Mouse (Mus musculus) thymus, postnatal 25 days (tissue): ENCODE measurements at regions not wholly inside any gene's neighbourhood (a gene's known extent, or its start where the extent isn't known, plus 50 kb on each side); places are given as distances from the start of the nearest gene placed in this dataset.
A peak's percentile ranks its signal among the peaks of the same experiment; 100 is the strongest.

Experiments
- DNase-seq: peaks from one replicate; pipeline ENCODE4 v3.0.0; 2022

GRCm38 (mm10) chr1:92731353-92732282, 83.0 kb upstream of the Otos start:
- no peak for DNase-seq

- no peak for DNase-seq
These were observed 81.9 kb upstream of the Otos start for GRCm38 (mm10) chr1:92730576-92730975.

GRCm38 (mm10) chr1:92727961-92728360, 79.3 kb upstream of the Otos start:
- no peak for DNase-seq

- DNase-seq = no peak
These were observed 78.7 kb upstream of the Otos start for GRCm38 (mm10) chr1:92727371-92727770.

- no peak for DNase-seq
These were observed 77.7 kb upstream of the Otos start for GRCm38 (mm10) chr1:92726341-92726740.

- no peak for DNase-seq
These were observed 75.5 kb upstream of the Otos start for GRCm38 (mm10) chr1:92724135-92724534.

- DNase-seq = no peak
These were observed 71.9 kb upstream of the Otos start for GRCm38 (mm10) chr1:92720567-92720966.

- DNase-seq = no peak
These were observed 71.2 kb upstream of the Otos start for GRCm38 (mm10) chr1:92719864-92720263.

GRCm38 (mm10) chr1:92718108-92718507, 69.5 kb upstream of the Otos start:
- no peak for DNase-seq

- DNase-seq = no peak
These were observed 66.2 kb upstream of the Otos start for GRCm38 (mm10) chr1:92714725-92715324.

- no peak for DNase-seq
These were observed 63.7 kb upstream of the Otos start for GRCm38 (mm10) chr1:92712366-92712765.

GRCm38 (mm10) chr1:92710321-92710839, 61.7 kb upstream of the Otos start:
- no peak for DNase-seq

- DNase-seq = no peak
These were observed 60.7 kb upstream of the Otos start for GRCm38 (mm10) chr1:92709190-92709850.

GRCm38 (mm10) chr1:92707917-92708897, 59.6 kb upstream of the Otos start:
- DNase-seq = no peak

GRCm38 (mm10) chr1:92707441-92707840, 58.8 kb upstream of the Otos start:
- no peak for DNase-seq

- no peak for DNase-seq
These were observed 55.3 kb upstream of the Otos start for GRCm38 (mm10) chr1:92703903-92704302.

GRCm38 (mm10) chr1:92703270-92703669, 54.6 kb upstream of the Otos start:
- DNase-seq = no peak

- no peak for DNase-seq
These were observed 51.5 kb upstream of the Otos start for GRCm38 (mm10) chr1:92700107-92700506.

GRCm38 (mm10) chr1:92699697-92700096, 51.1 kb upstream of the Otos start:
- DNase-seq = no peak

- DNase-seq = peak; percentile 13
These were observed 50.4 kb upstream of the Otos start for GRCm38 (mm10) chr1:92699048-92699447.

- DNase-seq = no peak
These were observed 49.9 kb upstream of the Otos start for GRCm38 (mm10) chr1:92698541-92698940.
